ENCODE assay signal across 20 mouse cellular contexts in the genomic region with DNA sequence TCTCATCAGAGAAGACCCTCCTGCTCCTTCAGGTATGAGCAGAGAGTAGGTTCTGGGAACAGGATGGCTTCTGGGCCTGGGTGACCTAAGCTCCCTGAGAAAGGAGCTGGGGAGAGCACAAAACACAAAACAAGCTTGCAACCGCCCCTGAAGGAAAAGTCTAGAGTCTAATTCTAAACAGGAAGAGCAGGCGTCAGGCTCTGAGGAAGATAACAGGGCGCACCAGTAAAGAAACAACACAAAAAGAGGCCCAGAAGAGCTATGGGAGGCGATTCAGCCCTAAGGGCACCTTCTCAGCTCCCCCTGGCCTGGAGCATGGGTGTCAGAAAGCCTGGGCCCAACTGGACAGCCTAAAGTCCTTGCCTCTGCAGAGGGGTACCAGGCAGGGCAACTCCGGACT. TPM values are rescaled to one million over a fixed set of nuclear protein-coding genes. Genes with fewer than 3 reads are reported as not detected.
DNase-seq lines count a peak whose midpoint lies in the region; ATAC-seq and TF ChIP-seq lines count a peak whose summit lies in the region.
"Had no signal": no experiment of that assay in that cellular context is flagged by ENCODE, and none has a peak within 500 bp of the region (broad histone marks: within the 10 kb centered on the region; RNA-seq: fewer than 3 reads in every experiment).

No protein-coding gene starts in this region.

- no peaks in the 10 kb centered on the region for H3K9me3 ChIP-seq in heart, postnatal 0 days (replicated peaks; ENCODE audit: control insufficient read depth, low read length)
- no peaks in the 10 kb centered on the region for H3K9me3 ChIP-seq in MEL (replicated peaks; ENCODE audit: insufficient read depth, low read length)
- no peaks in the 10 kb centered on the region for H3K9me3 ChIP-seq in embryonic facial prominence, embryonic 10.5 days
- no peaks in the 10 kb centered on the region for H3K9me3 ChIP-seq in liver, embryonic 16.5 days (replicated peaks; ENCODE audit: control insufficient read depth, low read length)
- H3K9me3 ChIP-seq: limb, embryonic 13.5 days; midbrain, embryonic 12.5 days; stomach, embryonic 15.5 days had no signal

- no peak overlapping the region for H3K9ac ChIP-seq in heart, postnatal 0 days (replicated peaks; ENCODE audit: low read depth, low read length)
- H3K9ac ChIP-seq in MEL (ENCODE audit: control insufficient read depth, low read depth, low read length, poor library complexity, severe bottlenecking): peak overlapping the region; percentile 41
- peak overlapping the region; percentile 48 for H3K9ac ChIP-seq in liver, embryonic 16.5 days (ENCODE audit: low read depth, low read length)
- H3K9ac ChIP-seq: limb, embryonic 13.5 days; midbrain, embryonic 12.5 days; stomach, embryonic 15.5 days had no signal

- 64% methylated on average over 5 of the region's 5 CpGs for WGBS in heart, postnatal 0 days
- 82% methylated on average over 5 of the region's 5 CpGs for WGBS in embryonic facial prominence, embryonic 10.5 days
- WGBS in liver, embryonic 16.5 days (ENCODE audit: insufficient replicate concordance): 34% methylated on average over 5 of the region's 5 CpGs

- TF ChIP-seq EP300 in heart, postnatal 0 days (IDR thresholded peaks at IDR 0.05; ENCODE audit: low read depth): no peak
- TF ChIP-seq EP300 in MEL (IDR thresholded peaks at IDR 0.05; ENCODE audit: low read depth in 1 of 2, low read length in 2 of 2): no peak

- ATAC-seq in heart, postnatal 0 days (ENCODE audit: insufficient read depth, low read depth): no peak
- ATAC-seq in liver, embryonic 16.5 days (ENCODE audit: low read depth): no peak
- ATAC-seq: CD4-positive, CD25-positive, alpha-beta regulatory T cell, adult 4 months; forebrain, embryonic 16.5 days had no signal

- H3K4me3 ChIP-seq in heart, postnatal 0 days (ENCODE audit: low read depth, low read length): no peak overlapping the region
- no peak overlapping the region for H3K4me3 ChIP-seq in MEL (ENCODE audit: control insufficient read depth in 1 of 2, insufficient read depth in 1 of 2, low read depth in 2 of 2, low read length in 2 of 2)
- no peak overlapping the region for H3K4me3 ChIP-seq in embryonic facial prominence, embryonic 10.5 days
- no peak overlapping the region for H3K4me3 ChIP-seq in liver, embryonic 16.5 days (ENCODE audit: low read depth, low read length)
- H3K4me3 ChIP-seq: gastrocnemius, adult 2 months; layer of hippocampus, adult 2 months; left cerebral cortex, adult 2 months; limb, embryonic 13.5 days; midbrain, embryonic 12.5 days; stomach, embryonic 15.5 days had no signal

- H3K79me2 ChIP-seq in MEL (ENCODE audit: control insufficient read depth, insufficient read depth, low read length, poor library complexity): no peaks in the 10 kb centered on the region

- H3K27me3 ChIP-seq in heart, postnatal 0 days (ENCODE audit: control insufficient read depth, insufficient read depth, low read length): no peaks in the 10 kb centered on the region
- H3K27me3 ChIP-seq in MEL (ENCODE audit: control insufficient read depth in 1 of 2, insufficient read depth in 2 of 2, low read length in 2 of 2): peaks cover 0 to 2% of the 10 kb centered on the region in 2 experiments; a peak in 1 of 4 replicates
- H3K27me3 ChIP-seq in embryonic facial prominence, embryonic 10.5 days (replicated peaks; ENCODE audit: low read depth, poor library complexity, severe bottlenecking): no peaks in the 10 kb centered on the region
- H3K27me3 ChIP-seq in liver, embryonic 16.5 days (ENCODE audit: control insufficient read depth, insufficient read depth, low read depth, low read length): no peaks in the 10 kb centered on the region
- H3K27me3 ChIP-seq: limb, embryonic 13.5 days; midbrain, embryonic 12.5 days; stomach, embryonic 15.5 days had no signal

- H3K27ac ChIP-seq in heart, postnatal 0 days (ENCODE audit: low read depth): peak overlapping the region; percentile 49; the same call in 1 of the 2 replicates
- H3K27ac ChIP-seq in MEL (ENCODE audit: control insufficient read depth, low read depth, low read length): peak overlapping the region; percentile 37
- peak overlapping the region; percentile 63 for H3K27ac ChIP-seq in embryonic facial prominence, embryonic 10.5 days (replicated peaks)
- H3K27ac ChIP-seq in liver, embryonic 16.5 days (ENCODE audit: low read length): peak overlapping the region; percentile 85
- H3K27ac ChIP-seq: gastrocnemius, adult 2 months; layer of hippocampus, adult 2 months; left cerebral cortex, adult 2 months; limb, embryonic 13.5 days; midbrain, embryonic 12.5 days; stomach, embryonic 15.5 days had no signal

- TF ChIP-seq POLR2A in MEL (IDR thresholded peaks at IDR 0.05; ENCODE audit: control insufficient read depth in 1 of 2, insufficient read depth in 1 of 2, low read depth in 1 of 2, low read length in 2 of 2, poor library complexity in 1 of 2): no peak

- intact Hi-C loops in heart, postnatal 14 days (cut with DNase I): no loop called here

- no peak for DNase-seq in heart, postnatal 0 days (ENCODE audit: low spot score)
- DNase-seq in heart, postnatal 14 days: no peak
- DNase-seq in MEL (ENCODE audit: low read depth, low spot score): peak; percentile 30
- no peak for DNase-seq in embryonic facial prominence, embryonic 10.5 days (ENCODE audit: low spot score)
- DNase-seq in kidney, postnatal 36 days: no peak
- DNase-seq in testis, postnatal 14 days (ENCODE audit: low spot score): no peak
- DNase-seq: adrenal gland, postnatal 25 days; cerebellum, adult 9-10 months; embryo, embryonic 11 days; gastrocnemius, adult 2 months; heart, postnatal 36 days; right cerebral cortex, adult 18-20 months had no signal

- no peaks in the 10 kb centered on the region; the same call in 1 of the 2 replicates for H3K4me1 ChIP-seq in heart, postnatal 0 days (ENCODE audit: control insufficient read depth, insufficient read depth)
- H3K4me1 ChIP-seq in MEL (ENCODE audit: control insufficient read depth in 1 of 2, insufficient read depth in 2 of 2, low read length in 2 of 2): peaks cover 0 to 8% of the 10 kb centered on the region in 2 experiments; a peak in 2 of 4 replicates
- H3K4me1 ChIP-seq in embryonic facial prominence, embryonic 10.5 days: peaks cover 35% of the 10 kb centered on the region
- H3K4me1 ChIP-seq in liver, embryonic 16.5 days (ENCODE audit: control insufficient read depth, low read depth, low read length): peaks cover 66% of the 10 kb centered on the region

- no peak for TF ChIP-seq RAD21 in MEL (IDR thresholded peaks at IDR 0.05; ENCODE audit: low read depth, low read length)

- H3K4me2 ChIP-seq in heart, postnatal 0 days (ENCODE audit: low read depth, low read length): no peak overlapping the region
- H3K4me2 ChIP-seq in liver, embryonic 16.5 days (ENCODE audit: low read depth, low read length): no peak overlapping the region
- H3K4me2 ChIP-seq: limb, embryonic 13.5 days; midbrain, embryonic 12.5 days; stomach, embryonic 15.5 days had no signal

- TF ChIP-seq CTCF in heart, postnatal 0 days (IDR thresholded peaks at IDR 0.05; ENCODE audit: low read depth): no peak
- no peak for TF ChIP-seq CTCF in MEL (IDR thresholded peaks at IDR 0.05 in 2 of 3, conservative IDR thresholded peaks at IDR 0.05 in 1 of 3; ENCODE audit: control insufficient read depth in 1 of 3, insufficient read depth in 1 of 3, low read depth in 2 of 3, low read length in 3 of 3, poor library complexity in 1 of 3, severe bottlenecking in 1 of 3)

- H3K36me3 ChIP-seq in heart, postnatal 0 days (replicated peaks; ENCODE audit: control insufficient read depth, insufficient read depth, low read length): no peaks in the 10 kb centered on the region
- H3K36me3 ChIP-seq in MEL (ENCODE audit: control insufficient read depth in 1 of 2, insufficient read depth in 2 of 2, low read length in 2 of 2): peaks cover 0 to 3% of the 10 kb centered on the region in 2 experiments; a peak in 1 of 4 replicates
- H3K36me3 ChIP-seq in embryonic facial prominence, embryonic 10.5 days (replicated peaks): no peaks in the 10 kb centered on the region
- H3K36me3 ChIP-seq in liver, embryonic 16.5 days (ENCODE audit: control insufficient read depth, insufficient read depth): no peaks in the 10 kb centered on the region
- H3K36me3 ChIP-seq: limb, embryonic 13.5 days; midbrain, embryonic 12.5 days; stomach, embryonic 15.5 days had no signal

TF ChIP-seq in MEL, 35 proteins besides CTCF, POLR2A, EP300 and RAD21:
- TF ChIP-seq MAX (IDR thresholded peaks at IDR 0.05; ENCODE audit: low read length) (0 out of 2 replicates have a peak, but pooled peaks have one; percentile 16), ELF1 (IDR thresholded peaks at IDR 0.05; ENCODE audit: low read depth, low read length) (0 out of 2 replicates have a peak, but pooled peaks have one; percentile 17), MXI1 (IDR thresholded peaks at IDR 0.05; ENCODE audit: low read depth, low read length) (no peak)

RNA-seq across cellular contexts. Expression of a gene that starts 47.3 kb away (rescaled TPM):
- total RNA-seq in heart, postnatal 0 days (2014; rRNA removed; ENCODE audit: low replicate concordance): 68.4 and 93.1 TPM in 2 replicates
- polyA plus RNA-seq in heart, postnatal 0 days (2015; fragmentation: Nextera tagmentation; extraction: Ambion mirVana): 5.6 and 6.7 TPM in 2 replicates
- total RNA-seq in heart, postnatal 14 days (2021): 10 to 100 TPM; 13.6 to 15.5 TPM
- 2.1 and 2.2 TPM in 2 replicates for total RNA-seq in MEL (2012; rRNA removed)
- polyA plus RNA-seq in MEL (2012; ENCODE audit: insufficient read depth in 1 of 2, insufficient read length in 2 of 2, low read depth in 1 of 2, low replicate concordance in 2 of 2, missing spikeins in 1 of 2): 1 to 10 TPM in 1 of 2 experiments, not detected in 1; 3.9 TPM
- 7.2 and 7.3 TPM in 2 replicates for polyA plus RNA-seq in embryonic facial prominence, embryonic 10.5 days (2016; fragmentation: Nextera tagmentation; extraction: Ambion mirVana)
- 1.3 and 1.9 TPM in 2 replicates for polyA plus RNA-seq in liver, embryonic 16.5 days (2015; fragmentation: Nextera tagmentation; extraction: Ambion mirVana)

RNA-seq across cellular contexts. Expression of a gene that starts 47.8 kb away (rescaled TPM):
- not detected in 2 replicates for total RNA-seq in heart, postnatal 0 days (2014; rRNA removed; ENCODE audit: low replicate concordance)
- polyA plus RNA-seq in heart, postnatal 0 days (2015; fragmentation: Nextera tagmentation; extraction: Ambion mirVana): 0.21 TPM in 1 of 2 replicates, not detected in the other
- under 1 TPM; 0.14 to 0.29 TPM for total RNA-seq in heart, postnatal 14 days (2021)
- 0.46 and 0.54 TPM in 2 replicates for total RNA-seq in MEL (2012; rRNA removed)
- polyA plus RNA-seq in MEL (2012; ENCODE audit: insufficient read depth in 1 of 2, insufficient read length in 2 of 2, low read depth in 1 of 2, low replicate concordance in 2 of 2, missing spikeins in 1 of 2): not detected
- polyA plus RNA-seq in embryonic facial prominence, embryonic 10.5 days (2016; fragmentation: Nextera tagmentation; extraction: Ambion mirVana): 0.11 TPM in 1 of 2 replicates, not detected in the other
- not detected in 2 replicates for polyA plus RNA-seq in liver, embryonic 16.5 days (2015; fragmentation: Nextera tagmentation; extraction: Ambion mirVana)
- total RNA-seq: heart, postnatal 36 days; layer of hippocampus, adult 2 months; left cerebral cortex, adult 2 months had no signal
- polyA plus RNA-seq: CD4-positive, CD25-positive, alpha-beta regulatory T cell, adult 4 months; forebrain, embryonic 16.5 days; limb, embryonic 13.5 days; midbrain, embryonic 12.5 days; stomach, embryonic 15.5 days had no signal
